Mouse (Mus musculus) megakaryocyte-erythroid progenitor cell, adult 5 weeks (primary cell): ENCODE results near the gene Hist1h1c. TPM values are rescaled to one million over a fixed set of nuclear protein-coding genes. Genes with fewer than 3 reads are reported as not detected.

ENCODE experiments used
- polyA plus RNA-seq: library from polyadenylated mRNA; stranded (reverse); fragments of >175 nt; gene quantifications from 2 replicates; pipeline ENCODE4 v1.2.3, GENCODE M21; 2012

The Hist1h1c gene
- polyA plus RNA-seq, 1 experiment: 100 TPM

Other genes starting within 250 kb of the Hist1h1c start
- not detected in 2 replicates for gene Btn2a2, start 250.0 kb upstream of the Hist1h1c start, polyA plus RNA-seq
- gene Hist1h4h, start 207.8 kb upstream of the Hist1h1c start, polyA plus RNA-seq: 33.5 and 38.6 TPM in 2 replicates
- 81.4 and 86.9 TPM in 2 replicates for gene Hist1h2af, start 204.9 kb upstream of the Hist1h1c start, polyA plus RNA-seq
- gene Hist1h3g, start 203.4 kb upstream of the Hist1h1c start, polyA plus RNA-seq: 19.0 and 22.6 TPM in 2 replicates
- 2.5 and 3.3 TPM in 2 replicates for gene Hist1h2bh, start 195.4 kb upstream of the Hist1h1c start, polyA plus RNA-seq
- 5.5 and 6.8 TPM in 2 replicates for gene Hist1h3f, start 194.8 kb upstream of the Hist1h1c start, polyA plus RNA-seq
- 13.2 and 18.3 TPM in 2 replicates for gene Hist1h4f, start 187.2 kb upstream of the Hist1h1c start, polyA plus RNA-seq
- 0.77 and 1.7 TPM in 2 replicates for gene Hist1h1d, start 185.5 kb upstream of the Hist1h1c start, polyA plus RNA-seq
- 18.9 and 21.1 TPM in 2 replicates for gene Hist1h3e, start 176.4 kb upstream of the Hist1h1c start, polyA plus RNA-seq
- gene Hist1h2ae, start 167.6 kb upstream of the Hist1h1c start, polyA plus RNA-seq: 16.2 and 16.7 TPM in 2 replicates
- gene Hist1h2bg, start 167.4 kb upstream of the Hist1h1c start, polyA plus RNA-seq: 46.4 and 66.4 TPM in 2 replicates
- gene Hist1h2bf, start 164.6 kb upstream of the Hist1h1c start, polyA plus RNA-seq: 3.1 and 11.2 TPM in 2 replicates
- gene Hist1h2ad, start 164.4 kb upstream of the Hist1h1c start, polyA plus RNA-seq: 5.5 and 5.7 TPM in 2 replicates
- 6.4 and 7.1 TPM in 2 replicates for gene Hist1h3d, start 163.0 kb upstream of the Hist1h1c start, polyA plus RNA-seq
- gene Hist1h4d, start 157.2 kb upstream of the Hist1h1c start, polyA plus RNA-seq: 9.9 and 17.2 TPM in 2 replicates
- gene Hist1h2be, start 117.7 kb upstream of the Hist1h1c start, polyA plus RNA-seq: 0.79 and 1.1 TPM in 2 replicates
- gene Hist1h1e, start 116.2 kb upstream of the Hist1h1c start, polyA plus RNA-seq: 9.0 and 14.7 TPM in 2 replicates
- gene Hist1h2ac, start 54.9 kb upstream of the Hist1h1c start, polyA plus RNA-seq: 7.2 TPM in 2 replicates
- gene Hist1h2bc, start 54.6 kb upstream of the Hist1h1c start, polyA plus RNA-seq: 66.3 and 70.6 TPM in 2 replicates
- 0.27 TPM in 1 of 2 replicates, not detected in the other for gene Hist1h1t, start 43.0 kb upstream of the Hist1h1c start, polyA plus RNA-seq
- 4.5 and 10.6 TPM in 2 replicates for gene Hist1h4c, start 40.4 kb upstream of the Hist1h1c start, polyA plus RNA-seq
- 8.0 and 15.2 TPM in 2 replicates for gene Hfe, start 28.0 kb upstream of the Hist1h1c start, polyA plus RNA-seq
- 20.1 and 23.0 TPM in 2 replicates for gene Hist1h3c, start 6.8 kb downstream of the Hist1h1c start, polyA plus RNA-seq
- 11.2 and 22.3 TPM in 2 replicates for gene Hist1h2bb, start 7.9 kb downstream of the Hist1h1c start, polyA plus RNA-seq
- gene Hist1h2ab, start 12.3 kb downstream of the Hist1h1c start, polyA plus RNA-seq: 17.6 and 35.4 TPM in 2 replicates
- 9.2 and 14.4 TPM in 2 replicates for gene Hist1h3b, start 13.5 kb downstream of the Hist1h1c start, polyA plus RNA-seq
- gene Hist1h4b, start 18.2 kb downstream of the Hist1h1c start, polyA plus RNA-seq: 13.8 and 16.1 TPM in 2 replicates
- gene Hist1h4a, start 22.4 kb downstream of the Hist1h1c start, polyA plus RNA-seq: 16.8 and 23.1 TPM in 2 replicates
- gene Hist1h3a, start 23.6 kb downstream of the Hist1h1c start, polyA plus RNA-seq: 21.7 and 27.6 TPM in 2 replicates
- 1.2 and 3.7 TPM in 2 replicates for gene Hist1h1a, start 24.9 kb downstream of the Hist1h1c start, polyA plus RNA-seq
- gene Trim38, start 31.1 kb downstream of the Hist1h1c start, polyA plus RNA-seq: 0.08 TPM in 1 of 2 replicates, not detected in the other
- not detected in 2 replicates for gene Slc17a2, start 68.2 kb downstream of the Hist1h1c start, polyA plus RNA-seq
- not detected in 2 replicates for gene Slc17a3, start 100.6 kb downstream of the Hist1h1c start, polyA plus RNA-seq
- gene Slc17a1, start 128.9 kb downstream of the Hist1h1c start, polyA plus RNA-seq: not detected in 2 replicates
- 0.01 TPM in 1 of 2 replicates, not detected in the other for gene Slc17a4, start 176.2 kb downstream of the Hist1h1c start, polyA plus RNA-seq
- not detected in 2 replicates for gene Hist1h2ba, start 195.3 kb downstream of the Hist1h1c start, polyA plus RNA-seq
- not detected in 2 replicates for gene Hist1h2aa, start 195.7 kb downstream of the Hist1h1c start, polyA plus RNA-seq